Mouse (Mus musculus) heart, embryonic 14.5 days (tissue): ENCODE results near the gene Aimp2. TPM values are rescaled to one million over a fixed set of nuclear protein-coding genes. Genes with fewer than 3 reads are reported as not detected.

Experiments used
- ATAC-seq: fragments of 200-750 bp; cut with Nextera tagmentation; 2 replicates; pipeline ENCODE4 v1.8.0; 2017; ENCODE audit warnings: low read depth, moderate TSS enrichment; ENCODE audit not compliant: insufficient number of reproducible peaks, insufficient read depth, low FRiP score
- H3K27ac ChIP-seq, 2 experiments: fragments of 200-500 bp in 1 of 2; fragments of 300-500 bp in 1 of 2; sonication (generic) in 1 of 2; replicated peaks in 1 of 2; 2 replicates each; pipeline ENCODE4 v1.5.1; 2012 to 2014; ENCODE audit warnings: low read depth in 2 of 2, low read length in 2 of 2, control low read depth in 1 of 2, mild to moderate bottlenecking in 1 of 2, mixed read lengths in 1 of 2; ENCODE audit not compliant: control insufficient read depth in 1 of 2, insufficient read depth in 1 of 2
- H3K27me3 ChIP-seq: fragments of 300-500 bp; sonication (generic); 2 replicates; pipeline ENCODE4 v1.6.1; 2014; ENCODE audit warnings: mild to moderate bottlenecking, low read length, control low read depth; ENCODE audit not compliant: control insufficient read depth, insufficient read depth
- H3K36me3 ChIP-seq: fragments of 300-500 bp; sonication (generic); 2 replicates; pipeline ENCODE4 v1.6.1; 2014; ENCODE audit warnings: mild to moderate bottlenecking, control low read depth, low read length, mixed read lengths; ENCODE audit not compliant: control insufficient read depth, insufficient read depth
- H3K4me1 ChIP-seq, 2 experiments: fragments of 200-500 bp in 1 of 2; fragments of 300-500 bp in 1 of 2; sonication (generic) in 1 of 2; 2 replicates each; pipeline ENCODE4 v1.6.1; 2012 to 2014; ENCODE audit warnings: low read length in 2 of 2, control low read depth in 1 of 2, mixed read lengths in 1 of 2; ENCODE audit not compliant: control insufficient read depth in 2 of 2, insufficient read depth in 2 of 2
- H3K4me2 ChIP-seq: fragments of 300-500 bp; sonication (generic); 2 replicates; pipeline ENCODE4 v1.6.1; 2014; ENCODE audit warnings: mild to moderate bottlenecking, low read length
- H3K4me3 ChIP-seq, 2 experiments: fragments of 200-500 bp in 1 of 2; fragments of 300-500 bp in 1 of 2; sonication (generic) in 1 of 2; 2 replicates each; pipeline ENCODE4 v1.5.1; 2012 to 2014; ENCODE audit warnings: low read length in 2 of 2, mild to moderate bottlenecking in 2 of 2, control low read depth in 1 of 2, low read depth in 1 of 2, moderate library complexity in 1 of 2; ENCODE audit not compliant: control insufficient read depth in 1 of 2, insufficient read depth in 1 of 2
- H3K9ac ChIP-seq: fragments of 300-500 bp; sonication (generic); 2 replicates; pipeline ENCODE4 v1.6.1; 2014; ENCODE audit warnings: mild to moderate bottlenecking, low read length
- H3K9me3 ChIP-seq: fragments of 300-500 bp; sonication (generic); 2 replicates; pipeline ENCODE4 v1.6.1; 2016; ENCODE audit warnings: low read length, control low read depth; ENCODE audit not compliant: control insufficient read depth
- WGBS: fragments of 180-500 bp; shearing (Covaris S2); extraction: QIAGEN DNeasy Blood & Tissue Kit; methylation state at CpG from one replicate; pipeline ENCODE4 v1.1.7; 2014; 5-methylcytosine and 5-hydroxymethylcytosine counted together
- polyA plus RNA-seq: library from polyadenylated mRNA; unstranded; fragments of >200 nt; fragmentation: Nextera tagmentation; extraction: Ambion mirVana; gene quantifications from 2 replicates; pipeline ENCODE4 v1.2.1, GENCODE M21; 2014

Gene Aimp2
- polyA plus RNA-seq = 86.9 and 95.2 TPM in 2 replicates

- Histone ChIP-seq H3K4me2 (peak within 1 kb of the TSS; percentile 91), H3K27ac (peak within 1 kb of the TSS; percentile 91 to 94), H3K9me3 (no peaks in the 10 kb centered on the region), H3K27me3 (no peaks in the 10 kb centered on the region), H3K4me3 (peak within 1 kb of the TSS; percentile 75 to 84), H3K36me3 (peaks cover 30% of the 10 kb centered on the region), H3K9ac (peak within 1 kb of the TSS; percentile 79), H3K4me1 (peaks cover 3 to 28% of the 10 kb centered on the region in 2 experiments; a peak in 3 of 4 replicates)
- ATAC-seq = peak; percentile 98
- WGBS = under 1% methylated on average over 70 of the region's 70 CpGs
These were observed at the start of gene Aimp2, which contains the start of gene Pms2 for GRCm38 (mm10) chr5:143909417-143910400. Gene Aimp2 (minus strand): TSS chr5:143909847. Gene Pms2 (plus strand): TSS chr5:143909964.

DNA sequence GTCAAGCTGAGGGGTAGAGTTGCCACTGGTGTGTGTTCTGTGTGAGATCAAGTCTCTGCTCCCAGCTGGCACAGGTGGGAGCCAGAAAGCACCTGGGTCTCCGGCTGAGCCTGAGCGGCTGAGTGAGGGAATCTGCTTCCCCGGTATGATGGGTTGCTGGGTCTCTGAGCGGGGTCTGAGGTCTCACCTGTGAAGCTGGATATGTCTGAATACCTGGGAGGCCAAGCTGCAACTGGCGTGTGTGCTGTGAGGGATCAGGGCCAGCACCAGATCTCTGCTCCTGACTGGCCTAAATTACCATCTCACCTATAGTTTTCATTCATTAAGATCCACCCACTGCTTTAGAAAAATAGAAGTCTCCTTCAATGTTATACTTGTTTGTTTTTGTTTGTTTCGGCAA is 47.5 kb upstream of the Aimp2 start:
- H3K27me3 ChIP-seq = no peaks in the 10 kb centered on the region
- H3K36me3 ChIP-seq = no peaks in the 10 kb centered on the region
- WGBS = 89% methylated on average over 6 of the region's 6 CpGs
- H3K9ac ChIP-seq = no peak overlapping the region
- no peak overlapping the region for H3K4me3 ChIP-seq
- ATAC-seq = no peak
- H3K4me2 ChIP-seq = no peak overlapping the region
- H3K9me3 ChIP-seq = 0 out of 2 replicates have a peak, but pooled peaks cover 2% of the 10 kb centered on the region
- H3K27ac ChIP-seq = no peak overlapping the region
- no peaks in the 10 kb centered on the region for H3K4me1 ChIP-seq

GRCm38 (mm10) chr5:143950016-143950415 is 40.4 kb upstream of the Aimp2 start:
- 45% methylated on average over 5 of the region's 5 CpGs for WGBS

DNA sequence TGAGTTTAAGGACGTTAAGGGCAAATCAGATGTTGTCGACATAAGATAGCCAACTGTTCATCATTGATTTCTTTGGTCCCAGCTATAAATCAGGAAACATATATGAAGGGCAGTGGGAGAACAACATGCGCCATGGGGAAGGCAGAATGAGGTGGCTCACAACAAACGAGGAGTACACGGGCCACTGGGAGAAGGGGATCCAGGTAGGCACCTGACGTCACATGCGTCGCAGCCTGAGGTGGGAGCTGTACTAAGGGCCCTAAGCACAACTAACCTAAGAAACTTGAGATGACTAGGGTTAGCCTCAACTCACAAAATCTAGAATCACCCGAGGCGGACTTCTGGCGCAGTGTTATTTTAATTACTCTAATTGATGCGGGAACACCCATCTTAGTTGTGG is 38.7 kb upstream of the Aimp2 start:
- no peaks in the 10 kb centered on the region for H3K36me3 ChIP-seq
- peaks cover 0 to 2% of the 10 kb centered on the region in 2 experiments; a peak in 2 of 4 replicates for H3K4me1 ChIP-seq
- no peak overlapping the region for H3K9ac ChIP-seq
- no peak for ATAC-seq
- no peak overlapping the region for H3K4me2 ChIP-seq
- H3K27ac ChIP-seq = no peak overlapping the region
- WGBS = 81% methylated on average over 12 of the region's 12 CpGs
- H3K4me3 ChIP-seq = no peak overlapping the region
- no peaks in the 10 kb centered on the region for H3K9me3 ChIP-seq
- no peaks in the 10 kb centered on the region for H3K27me3 ChIP-seq

More at GRCm38 (mm10) chr5:143950016-143950415, 40.4 kb upstream of the Aimp2 start:
- Histone ChIP-seq H3K9me3 (no peaks in the 10 kb centered on the region), H3K9ac (no peak overlapping the region), H3K4me3 (no peak overlapping the region), H3K27me3 (no peaks in the 10 kb centered on the region), H3K36me3 (no peaks in the 10 kb centered on the region), H3K27ac (no peak overlapping the region), H3K4me1 (no peaks in the 10 kb centered on the region), H3K4me2 (no peak overlapping the region)
- no peak for ATAC-seq

DNA sequence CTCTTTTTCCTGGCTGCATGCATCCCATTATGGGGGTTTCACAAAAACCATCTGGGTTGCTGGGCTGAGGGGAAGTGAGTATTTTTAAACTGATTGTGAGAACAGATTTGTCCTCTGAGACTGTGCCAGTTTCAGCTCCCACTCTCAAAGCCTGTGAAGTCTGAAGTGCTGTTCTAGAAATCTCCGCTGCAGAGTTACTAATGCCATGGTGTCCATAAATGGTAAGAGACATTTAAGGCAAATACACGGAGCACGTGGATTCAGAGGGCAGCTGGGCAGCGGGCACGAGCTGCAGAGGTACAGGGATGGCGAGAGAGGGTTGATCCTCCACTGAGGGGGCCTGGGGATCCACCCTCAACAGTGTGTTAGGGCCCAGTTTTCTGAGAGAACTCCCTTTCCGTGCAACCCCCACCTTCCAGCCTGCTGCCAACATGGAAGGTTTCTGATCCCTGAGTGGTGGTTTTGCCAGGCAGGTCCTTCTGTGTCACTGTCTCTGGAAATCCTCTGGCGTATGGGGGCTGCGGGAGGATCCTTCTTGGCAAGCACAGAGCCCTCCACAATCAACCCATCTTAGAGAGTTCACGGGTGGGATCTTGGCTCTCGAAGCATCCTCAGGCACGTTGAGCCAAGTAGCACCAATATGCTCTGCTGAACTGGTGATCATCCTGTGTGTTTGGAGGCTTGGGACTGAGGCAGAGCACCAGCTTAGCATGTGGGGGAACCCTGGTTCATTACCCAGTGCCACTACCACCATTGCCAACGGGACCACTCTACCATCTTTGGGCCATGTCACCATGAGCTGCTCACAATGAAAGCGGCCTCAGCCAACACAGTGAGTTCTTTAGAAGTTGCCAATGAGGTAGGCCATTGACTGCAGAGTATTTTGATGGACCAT is 33.8 kb upstream of the Aimp2 start:
- H3K4me1 ChIP-seq = peaks cover 0 to 7% of the 10 kb centered on the region in 2 experiments; a peak in 2 of 4 replicates
- H3K27me3 ChIP-seq = no peaks in the 10 kb centered on the region
- no peak for ATAC-seq
- H3K4me2 ChIP-seq = no peak overlapping the region
- H3K9ac ChIP-seq = no peak overlapping the region
- no peak overlapping the region for H3K27ac ChIP-seq
- H3K4me3 ChIP-seq = no peak overlapping the region
- WGBS = 73% methylated on average over 14 of the region's 14 CpGs
- no peaks in the 10 kb centered on the region for H3K36me3 ChIP-seq
- H3K9me3 ChIP-seq = no peaks in the 10 kb centered on the region

DNA sequence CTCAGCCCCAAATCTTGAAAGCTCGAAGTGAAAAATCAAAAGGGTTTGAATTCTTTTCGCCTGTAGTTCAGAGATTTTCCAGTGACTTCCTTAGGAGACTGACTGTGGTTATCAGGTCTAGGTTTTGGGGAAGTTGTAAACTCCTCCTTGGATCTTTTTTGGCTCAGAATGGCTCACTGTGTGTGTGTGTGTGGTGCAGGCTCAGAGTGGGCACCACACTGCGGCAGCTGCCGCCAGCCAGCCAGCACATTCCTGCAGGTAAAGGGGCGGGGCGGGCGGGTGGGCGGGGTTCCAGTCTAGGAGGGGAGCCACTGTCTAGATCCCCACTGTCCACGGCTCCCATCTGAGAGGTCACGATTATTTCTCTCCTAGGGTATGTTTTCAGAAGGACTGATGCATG is 31.9 kb upstream of the Aimp2 start:
- 19% methylated on average over 10 of the region's 10 CpGs for WGBS
- Histone ChIP-seq H3K27me3 (no peaks in the 10 kb centered on the region), H3K9me3 (no peaks in the 10 kb centered on the region), H3K4me3 (no peak overlapping the region), H3K4me2 (no peak overlapping the region), H3K4me1 (peaks cover 0 to 7% of the 10 kb centered on the region in 2 experiments; a peak in 2 of 4 replicates), H3K9ac (no peak overlapping the region), H3K36me3 (no peaks in the 10 kb centered on the region), H3K27ac (no peak overlapping the region)
- ATAC-seq = no peak; the same call in 1 of the 2 replicates

- Histone ChIP-seq H3K4me1 (no peaks in the 10 kb centered on the region), H3K9me3 (no peaks in the 10 kb centered on the region), H3K4me3 (no peak overlapping the region), H3K27ac (no peak overlapping the region), H3K27me3 (no peaks in the 10 kb centered on the region), H3K9ac (no peak overlapping the region), H3K4me2 (no peak overlapping the region), H3K36me3 (peaks cover 13% of the 10 kb centered on the region)
- ATAC-seq = no peak
- WGBS = 65% methylated on average over 9 of the region's 9 CpGs
These were observed 26.5 kb upstream of the Aimp2 start for GRCm38 (mm10) chr5:143936156-143936555.
